Mouse (Mus musculus): ENCODE results near the gene Arl8a.

DNA sequence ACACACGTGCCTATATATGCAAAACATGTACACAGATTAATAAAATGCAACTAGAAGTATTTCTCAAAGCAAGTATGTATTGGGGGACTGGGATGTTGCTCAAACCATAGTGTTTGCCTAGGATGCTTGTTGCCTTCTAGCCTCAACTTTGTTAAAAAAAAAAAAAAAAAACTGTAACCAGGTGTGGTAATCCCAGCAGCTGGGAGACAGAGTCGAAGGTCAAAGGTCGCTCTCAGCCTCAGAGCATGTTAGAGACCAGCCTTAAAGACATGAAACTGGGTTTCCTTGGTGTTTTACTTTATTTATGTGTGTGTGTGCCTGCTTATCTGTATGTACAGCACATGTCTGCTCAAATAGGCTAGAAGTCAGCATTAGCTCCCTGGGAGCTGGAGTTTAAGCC, 28.6 kb downstream of the Arl8a start:
- TF ChIP-seq CTCF (IDR thresholded peaks at IDR 0.05; ENCODE audit: low read depth, low read length) (no peak), POLR2A (IDR thresholded peaks at IDR 0.05; ENCODE audit: extremely low read depth, insufficient read depth, low read length) (no peak)
